Mouse (Mus musculus) bone marrow, adult 2 months (tissue): Measurements from ENCODE around the gene Vwa5b2.

Experiments
- CTCF ChIP-seq: fragments of 200-500 bp; IDR thresholded peaks from 2 replicates; pipeline ENCODE4 v1.5.1; 2011; ENCODE audit warnings: low read length, control low read depth; ENCODE audit not compliant: control insufficient read depth, insufficient read depth
- POLR2A ChIP-seq: fragments of 200-500 bp; IDR thresholded peaks from 2 replicates; pipeline ENCODE4 v1.6.1; 2011; ENCODE audit warnings: low read depth, mild to moderate bottlenecking, control low read depth, low read length, borderline replicate concordance; ENCODE audit not compliant: control insufficient read depth

- TF ChIP-seq CTCF (no peak), POLR2A (no peak)
Observed at GRCm38 (mm10) chr16:20590680-20591038, 1.4 kb downstream of the Vwa5b2 start.
